Mouse (Mus musculus): ENCODE measurements around the gene 6330403K07Rik. TPM values are rescaled to one million over a fixed set of nuclear protein-coding genes. Genes with fewer than 3 reads are reported as not detected.

6330403K07Rik gene
- polyA plus RNA-seq, 1 experiment from 2014 or later = 417 TPM

Other genes with a start within 250 kb of the 6330403K07Rik start
- gene Scimp, start 220.9 kb downstream of the 6330403K07Rik start, polyA plus RNA-seq (2016; fragmentation: Nextera tagmentation; extraction: Ambion mirVana) = not detected in 2 replicates
- gene Rabep1, start 188.7 kb downstream of the 6330403K07Rik start, polyA plus RNA-seq (2016; fragmentation: Nextera tagmentation; extraction: Ambion mirVana) = 56.9 and 58.5 TPM in 2 replicates
- gene Nup88, start 63.5 kb downstream of the 6330403K07Rik start, polyA plus RNA-seq (2016; fragmentation: Nextera tagmentation; extraction: Ambion mirVana) = 131 and 148 TPM in 2 replicates
- 58.2 and 68.5 TPM in 2 replicates for gene Rpain, start 63.3 kb downstream of the 6330403K07Rik start, polyA plus RNA-seq (2016; fragmentation: Nextera tagmentation; extraction: Ambion mirVana)
- 204 and 206 TPM in 2 replicates for gene C1qbp, start 50.5 kb downstream of the 6330403K07Rik start, polyA plus RNA-seq (2016; fragmentation: Nextera tagmentation; extraction: Ambion mirVana)
- gene Dhx33, start 29.1 kb downstream of the 6330403K07Rik start, polyA plus RNA-seq (2016; fragmentation: Nextera tagmentation; extraction: Ambion mirVana) = 21.3 and 22.3 TPM in 2 replicates
- 49.7 and 53.4 TPM in 2 replicates for gene Mis12, start 13.9 kb downstream of the 6330403K07Rik start, polyA plus RNA-seq (2016; fragmentation: Nextera tagmentation; extraction: Ambion mirVana)
- gene Derl2, start 13.7 kb downstream of the 6330403K07Rik start, polyA plus RNA-seq (2016; fragmentation: Nextera tagmentation; extraction: Ambion mirVana) = 41.1 and 44.8 TPM in 2 replicates
- 0.05 TPM in 1 of 2 replicates, not detected in the other for gene Nlrp1a, start 111.2 kb upstream of the 6330403K07Rik start, polyA plus RNA-seq (2016; fragmentation: Nextera tagmentation; extraction: Ambion mirVana)
- gene Nlrp1b, start 197.2 kb upstream of the 6330403K07Rik start, polyA plus RNA-seq (2016; fragmentation: Nextera tagmentation; extraction: Ambion mirVana) = not detected in 2 replicates